Mouse (Mus musculus) MEL (cell line): ENCODE results near the gene Gm20431. TPM values are rescaled to one million over a fixed set of nuclear protein-coding genes. Genes with fewer than 3 reads are reported as not detected.
A peak's percentile ranks its signal among the peaks of the same experiment; 100 is the strongest.

Experiments
- DNase-seq: peaks from one replicate; pipeline ENCODE4 v3.0.0; 2011; ENCODE audit warnings: low read depth, low spot score
- H3K27ac ChIP-seq: 2 replicates; pipeline ENCODE4 v1.5.1; 2012; ENCODE audit warnings: low read depth, mild to moderate bottlenecking, control low read depth, low read length, moderate library complexity; ENCODE audit not compliant: control insufficient read depth
- H3K27me3 ChIP-seq, 2 experiments: fragments of 150-350 bp in 1 of 2; sonication (generic) in 1 of 2; 2 replicates each; pipeline ENCODE4 v1.6.1; 2012; ENCODE audit warnings: low read length in 2 of 2, mild to moderate bottlenecking in 2 of 2, improper control_type of control experiment in 1 of 2, moderate library complexity in 1 of 2; ENCODE audit not compliant: insufficient read depth in 2 of 2, control insufficient read depth in 1 of 2
- H3K36me3 ChIP-seq, 2 experiments: 2 replicates each; pipeline ENCODE4 v1.6.1; 2012 to 2014; ENCODE audit warnings: low read length in 2 of 2, improper control_type of control experiment in 1 of 2, inconsistent platforms in 1 of 2, mild to moderate bottlenecking in 1 of 2; ENCODE audit not compliant: insufficient read depth in 2 of 2, control insufficient read depth in 1 of 2
- H3K4me1 ChIP-seq, 2 experiments: fragments of 150-350 bp in 1 of 2; sonication (generic) in 1 of 2; 2 replicates each; pipeline ENCODE4 v1.6.1; 2012; ENCODE audit warnings: low read length in 2 of 2, improper control_type of control experiment in 1 of 2, mild to moderate bottlenecking in 1 of 2; ENCODE audit not compliant: insufficient read depth in 2 of 2, control insufficient read depth in 1 of 2
- H3K4me3 ChIP-seq, 2 experiments: fragments of 150-350 bp in 1 of 2; sonication (generic) in 1 of 2; 2 replicates each; pipeline ENCODE4 v1.5.1; 2012; ENCODE audit warnings: low read depth in 2 of 2, low read length in 2 of 2, mild to moderate bottlenecking in 2 of 2, moderate library complexity in 2 of 2, control low read depth in 1 of 2, improper control_type of control experiment in 1 of 2; ENCODE audit not compliant: control insufficient read depth in 1 of 2, insufficient read depth in 1 of 2
- H3K79me2 ChIP-seq: 2 replicates; pipeline ENCODE4 v1.6.1; 2012; ENCODE audit warnings: mild to moderate bottlenecking, low read length, moderate library complexity; ENCODE audit not compliant: control insufficient read depth, poor library complexity, insufficient read depth
- H3K9ac ChIP-seq: 2 replicates; pipeline ENCODE4 v1.6.1; 2012; ENCODE audit warnings: low read depth, mild to moderate bottlenecking, control low read depth, low read length, moderate library complexity; ENCODE audit not compliant: control insufficient read depth, poor library complexity, severe bottlenecking
- H3K9me3 ChIP-seq: fragments of 150-350 bp; sonication (generic); replicated peaks from 2 replicates; pipeline ENCODE4 v1.6.1; 2012; ENCODE audit warnings: mild to moderate bottlenecking, low read length, improper control_type of control experiment, moderate library complexity; ENCODE audit not compliant: insufficient read depth
- BHLHE40 ChIP-seq: IDR thresholded peaks from 2 replicates; pipeline ENCODE4 v1.6.1; 2012; ENCODE audit warnings: low read depth, mild to moderate bottlenecking, inconsistent platforms, low read length, improper control_type of control experiment, borderline replicate concordance
- CHD2 ChIP-seq: IDR thresholded peaks from 2 replicates; pipeline ENCODE4 v1.6.1; 2011; ENCODE audit warnings: low read length, improper control_type of control experiment
- CTCF ChIP-seq, 3 experiments: IDR thresholded peaks in 2 of 3; conservative IDR thresholded peaks in 1 of 3; 2 replicates each; pipeline ENCODE4 v1.5.1; 2011 to 2012; ENCODE audit warnings: low read length in 3 of 3, low read depth in 2 of 3, mild to moderate bottlenecking in 2 of 3, improper control_type of control experiment in 1 of 3, inconsistent platforms in 1 of 3, mixed read lengths in 1 of 3, moderate library complexity in 1 of 3; ENCODE audit not compliant: control insufficient read depth in 1 of 3, insufficient read depth in 1 of 3, poor library complexity in 1 of 3, severe bottlenecking in 1 of 3
- ELF1 ChIP-seq: IDR thresholded peaks from 2 replicates; pipeline ENCODE4 v1.6.1; 2014; ENCODE audit warnings: low read depth, mild to moderate bottlenecking, inconsistent platforms, low read length, improper control_type of control experiment, moderate library complexity
- EP300 ChIP-seq, 2 experiments: IDR thresholded peaks; 2 replicates each; pipeline ENCODE4 v1.6.1; 2011; ENCODE audit warnings: improper control_type of control experiment in 2 of 2, low read length in 2 of 2, low read depth in 1 of 2, mild to moderate bottlenecking in 1 of 2
- GABPA ChIP-seq: IDR thresholded peaks from 2 replicates; pipeline ENCODE4 v1.6.1; 2012; ENCODE audit warnings: low read depth, mild to moderate bottlenecking, inconsistent platforms, low read length, improper control_type of control experiment, moderate library complexity
- HCFC1 ChIP-seq: IDR thresholded peaks from 2 replicates; pipeline ENCODE4 v1.6.1; 2012; ENCODE audit warnings: low read depth, mild to moderate bottlenecking, inconsistent platforms, low read length, improper control_type of control experiment, moderate library complexity
- JUND ChIP-seq: IDR thresholded peaks from 2 replicates; pipeline ENCODE4 v1.6.1; 2011; ENCODE audit warnings: low read depth, mild to moderate bottlenecking, improper control_type of control experiment, low read length
- KAT2A ChIP-seq: conservative IDR thresholded peaks from 2 replicates; pipeline ENCODE4 v1.6.1; 2012; ENCODE audit warnings: low read depth, low read length, improper control_type of control experiment, inconsistent platforms
- MAZ ChIP-seq: IDR thresholded peaks from 2 replicates; pipeline ENCODE4 v1.6.1; 2012; ENCODE audit warnings: low read depth, mild to moderate bottlenecking, inconsistent platforms, low read length, improper control_type of control experiment
- MXI1 ChIP-seq: IDR thresholded peaks from 2 replicates; pipeline ENCODE4 v1.6.1; 2011; ENCODE audit warnings: mild to moderate bottlenecking, low read depth, low read length, improper control_type of control experiment
- NELFE ChIP-seq: IDR thresholded peaks from 2 replicates; pipeline ENCODE4 v1.6.1; 2011; ENCODE audit warnings: low read depth, low read length, improper control_type of control experiment
- NRF1 ChIP-seq: IDR thresholded peaks from 2 replicates; pipeline ENCODE4 v1.6.1; 2014; ENCODE audit warnings: low read depth, mild to moderate bottlenecking, inconsistent platforms, low read length, improper control_type of control experiment, moderate library complexity; ENCODE audit not compliant: poor library complexity, insufficient read depth, severe bottlenecking
- POLR2AphosphoS2 ChIP-seq: IDR thresholded peaks from 2 replicates; pipeline ENCODE4 v1.6.1; 2011; ENCODE audit warnings: low read length, improper control_type of control experiment
- RAD21 ChIP-seq: IDR thresholded peaks from 2 replicates; pipeline ENCODE4 v1.6.1; 2011; ENCODE audit warnings: mild to moderate bottlenecking, low read depth, low read length, improper control_type of control experiment
- RCOR1 ChIP-seq: IDR thresholded peaks from 2 replicates; pipeline ENCODE4 v1.6.1; 2012; ENCODE audit warnings: low read depth, mild to moderate bottlenecking, inconsistent platforms, low read length, improper control_type of control experiment
- SIN3A ChIP-seq: IDR thresholded peaks from 2 replicates; pipeline ENCODE4 v1.6.1; 2012; ENCODE audit warnings: low read length, improper control_type of control experiment, inconsistent platforms
- SMC3 ChIP-seq: IDR thresholded peaks from 2 replicates; pipeline ENCODE4 v1.6.1; 2011; ENCODE audit warnings: low read depth, low read length, improper control_type of control experiment
- TBP ChIP-seq: IDR thresholded peaks from 2 replicates; pipeline ENCODE4 v1.8.0; 2011; ENCODE audit warnings: low read depth, low read length, improper control_type of control experiment
- ZC3H11A ChIP-seq: IDR thresholded peaks from 2 replicates; pipeline ENCODE4 v1.6.1; 2012; ENCODE audit warnings: low read depth, mild to moderate bottlenecking, inconsistent platforms, low read length, improper control_type of control experiment
- ZMIZ1 ChIP-seq: IDR thresholded peaks from 2 replicates; pipeline ENCODE4 v1.6.1; 2012; ENCODE audit warnings: low read depth, mild to moderate bottlenecking, inconsistent platforms, low read length, improper control_type of control experiment, moderate library complexity
- polyA plus RNA-seq, 2 experiments: library from polyadenylated mRNA; stranded (reverse) in 1 of 2; unstranded in 1 of 2; fragments of >175 nt in 1 of 2; fragments of >200 nt in 1 of 2; gene quantifications; 2 replicates each; pipeline versions ENCODE4 v1.2.1 to v1.2.4; 2012; ENCODE audit warnings: low replicate concordance in 2 of 2, low read depth in 1 of 2; ENCODE audit not compliant: insufficient read length in 2 of 2, insufficient read depth in 1 of 2, missing spikeins in 1 of 2
- total RNA-seq: library from RNA; depleted of rRNA; stranded (reverse); fragments of 300-350 nt; gene quantifications from 2 replicates; pipeline ENCODE4 v1.2.3, GENCODE M21; 2012

Gene Gm20431
- total and polyA plus RNA-seq, 3 experiments, result 5.9 to 8.1 TPM; not detected in 1

- TF ChIP-seq MXI1 (no peak), CTCF (IDR thresholded peaks at IDR 0.05 in 2 of 3, conservative IDR thresholded peaks at IDR 0.05 in 1 of 3; ENCODE audit: control insufficient read depth in 1 of 3, insufficient read depth in 1 of 3, low read depth in 2 of 3, low read length in 3 of 3, poor library complexity in 1 of 3, severe bottlenecking in 1 of 3) (peak; percentile 85 to 96 (median 93)), SIN3A (no peak), GABPA (no peak), ZC3H11A (peak; percentile 89), SMC3 (peak; percentile 94), RAD21 (peak; percentile 89), MAZ (no peak)
- DNase-seq, result peak; percentile 82
- H3K36me3 ChIP-seq, result no peaks in the 10 kb centered on the region; a peak in 1 of 4 replicates
These were observed 56.0 kb downstream of the Gm20431 start for GRCm38 (mm10) chr2:167605178-167605794.

GRCm38 (mm10) chr2:167602978-167603377 lies 58.3 kb downstream of the Gm20431 start:
- H3K79me2 ChIP-seq, result no peaks in the 10 kb centered on the region
- H3K27ac ChIP-seq, result no peak overlapping the region
- no peak for DNase-seq
- no peaks in the 10 kb centered on the region for H3K36me3 ChIP-seq
- H3K9me3 ChIP-seq, result no peaks in the 10 kb centered on the region
- H3K27me3 ChIP-seq, result no peaks in the 10 kb centered on the region
- H3K4me1 ChIP-seq, result no peaks in the 10 kb centered on the region
- TF ChIP-seq NRF1 (no peak), HCFC1 (no peak), TBP (no peak), EP300 (IDR thresholded peaks at IDR 0.05; ENCODE audit: low read depth in 1 of 2, low read length in 2 of 2) (no peak), GABPA (no peak), NELFE (no peak), RCOR1 (no peak), KAT2A (no peak), ZMIZ1 (no peak), RAD21 (no peak), ELF1 (no peak), POLR2AphosphoS2 (no peak), MAZ (no peak), ZC3H11A (no peak), CHD2 (no peak), JUND (no peak), BHLHE40 (no peak), SIN3A (no peak)
- H3K4me3 ChIP-seq, result no peak overlapping the region
- no peak overlapping the region for H3K9ac ChIP-seq

More at GRCm38 (mm10) chr2:167605178-167605794, 56.0 kb downstream of the Gm20431 start:
- no peaks in the 10 kb centered on the region for H3K9me3 ChIP-seq
- no peaks in the 10 kb centered on the region for H3K79me2 ChIP-seq
- H3K4me3 ChIP-seq, result no peak overlapping the region
- H3K9ac ChIP-seq, result no peak overlapping the region
- no peaks in the 10 kb centered on the region for H3K27me3 ChIP-seq
- no peaks in the 10 kb centered on the region for H3K4me1 ChIP-seq
- no peak overlapping the region for H3K27ac ChIP-seq
